Mouse (Mus musculus): ENCODE measurements around the gene Upf3a. TPM values are rescaled to one million over a fixed set of nuclear protein-coding genes. Genes with fewer than 3 reads are reported as not detected.

Upf3a gene
- polyA plus RNA-seq (2017; shearing (Covaris generic)), result 31.9 TPM

GRCm38 (mm10) chr8:13785250-13785763 lies at the start of gene Upf3a:
Upf3a (plus strand) TSS chr8:13785615.

DNA sequence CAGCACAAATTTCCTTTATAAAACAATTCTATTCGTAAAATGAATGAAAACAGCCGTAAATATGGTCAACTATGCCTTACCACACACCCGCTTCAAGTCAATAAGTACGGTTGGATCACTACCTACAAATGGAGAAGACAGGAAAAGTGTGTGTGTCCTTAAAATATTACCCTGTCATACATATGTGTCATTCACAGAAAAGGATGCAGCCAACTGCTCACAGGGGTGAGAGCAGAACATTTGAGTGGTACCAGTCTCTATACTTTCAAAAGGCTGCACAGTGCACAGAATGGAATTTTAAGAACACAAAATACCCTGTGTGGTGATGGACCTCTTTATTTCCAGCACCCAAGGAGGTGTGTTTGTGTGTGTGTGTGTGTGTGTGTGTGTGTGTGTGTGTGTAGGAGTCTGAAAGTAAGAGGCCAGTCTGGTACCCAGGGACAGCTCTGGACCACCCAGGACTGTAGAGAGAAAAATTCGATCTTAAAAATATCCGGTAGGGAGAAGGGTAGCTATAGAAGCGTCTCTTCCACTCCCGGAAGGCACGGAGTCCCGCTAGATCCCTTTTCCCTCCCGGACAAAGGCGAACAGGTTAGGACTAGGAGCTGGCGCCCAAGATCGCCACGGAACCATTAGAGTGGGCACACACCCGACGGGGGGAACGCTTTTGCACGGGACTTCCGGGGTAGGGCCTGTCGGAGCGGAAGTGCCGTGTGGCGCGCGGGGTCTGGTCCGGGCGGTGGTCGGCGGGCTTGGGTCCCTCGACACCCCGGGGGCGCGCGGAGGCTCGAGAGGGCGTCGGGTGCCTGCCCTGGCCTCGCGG lies 28.2 kb upstream of the Upf3a start, which contains the start of gene Cdc16:
Cdc16 (plus strand) TSS at position 695 of the 823 bp plus-strand sequence.

GRCm38 (mm10) chr8:13838289-13838688 lies 52.9 kb downstream of the Upf3a start, which contains the start of gene AF366264:
AF366264 (minus strand) TSS chr8:13838389.

Other genes starting within 250 kb of the Upf3a start
- gene 1700029H14Rik, start 223.2 kb upstream of the Upf3a start, polyA plus RNA-seq (2017; shearing (Covaris generic)), result not detected
- 267 TPM for gene Rasa3, start 108.0 kb upstream of the Upf3a start, polyA plus RNA-seq (2017; shearing (Covaris generic))
- gene Cfap97d2, start 79.7 kb upstream of the Upf3a start, polyA plus RNA-seq (2017; shearing (Covaris generic)), result not detected
- gene Cdc16, start 27.9 kb upstream of the Upf3a start, polyA plus RNA-seq (2017; shearing (Covaris generic)), result 37.1 TPM
- not detected for gene AF366264, start 52.8 kb downstream of the Upf3a start, polyA plus RNA-seq (2017; shearing (Covaris generic))
- 26.5 TPM for gene Champ1, start 84.0 kb downstream of the Upf3a start, polyA plus RNA-seq (2017; shearing (Covaris generic))
- gene Coprs, start 104.7 kb downstream of the Upf3a start, polyA plus RNA-seq (2017; shearing (Covaris generic)), result 0.54 TPM

Measured in effector memory CD4-positive, alpha-beta T cell, adult 7 months (primary cell).